Mouse (Mus musculus): Measurements from ENCODE around the gene Adgrv1.

GRCm38 (mm10) chr13:81130742-81131524 lies 502.0 kb downstream of the Adgrv1 start:
- TF ChIP-seq CTCF (IDR thresholded peaks at IDR 0.05; ENCODE audit: low read depth): no peak
- 0 out of 2 replicates have a peak, but pooled peaks have one; percentile 46 for TF ChIP-seq EP300 (IDR thresholded peaks at IDR 0.05; ENCODE audit: low read depth)

Data from liver, postnatal 0 days (tissue).